Mouse (Mus musculus) midbrain, embryonic 12.5 days (tissue): Measurements from ENCODE around the gene Rtbdn. TPM values are rescaled to one million over a fixed set of nuclear protein-coding genes. Genes with fewer than 3 reads are reported as not detected.

Source experiments
- ATAC-seq: fragments of 200-750 bp; cut with Nextera tagmentation; 2 replicates; pipeline ENCODE4 v1.8.0; 2017; ENCODE audit warnings: low read depth, moderate TSS enrichment, moderate library complexity; ENCODE audit not compliant: low FRiP score
- H3K27ac ChIP-seq: fragments of 300-500 bp; sonication (generic); replicated peaks from 2 replicates; pipeline ENCODE4 v1.5.1; 2016; ENCODE audit warnings: mild to moderate bottlenecking
- H3K27me3 ChIP-seq: fragments of 300-500 bp; sonication (generic); 2 replicates; pipeline ENCODE4 v1.6.1; 2016; ENCODE audit warnings: mild to moderate bottlenecking
- H3K36me3 ChIP-seq: fragments of 300-500 bp; sonication (generic); 2 replicates; pipeline ENCODE4 v1.6.1; 2016
- H3K4me1 ChIP-seq: fragments of 300-500 bp; sonication (generic); 2 replicates; pipeline ENCODE4 v1.6.1; 2016
- H3K4me2 ChIP-seq: fragments of 300-500 bp; sonication (generic); replicated peaks from 2 replicates; pipeline ENCODE4 v1.6.1; 2016; ENCODE audit warnings: mild to moderate bottlenecking, moderate library complexity
- H3K4me3 ChIP-seq: fragments of 300-500 bp; sonication (generic); 2 replicates; pipeline ENCODE4 v1.5.1; 2016; ENCODE audit warnings: mild to moderate bottlenecking
- H3K9ac ChIP-seq: fragments of 300-500 bp; sonication (generic); replicated peaks from 2 replicates; pipeline ENCODE4 v1.6.1; 2016; ENCODE audit warnings: mild to moderate bottlenecking, moderate library complexity
- H3K9me3 ChIP-seq: fragments of 300-500 bp; sonication (generic); 2 replicates; pipeline ENCODE4 v1.6.1; 2016; ENCODE audit warnings: mild to moderate bottlenecking
- WGBS: fragments of 180-500 bp; shearing (Covaris S2); methylation state at CpG from one replicate; pipeline ENCODE4 v1.1.7; 2016; 5-methylcytosine and 5-hydroxymethylcytosine counted together
- polyA plus RNA-seq: library from polyadenylated mRNA; unstranded; fragments of >200 nt; fragmentation: Nextera tagmentation; extraction: Ambion mirVana; gene quantifications from 2 replicates; pipeline ENCODE4 v1.2.1, GENCODE M21; 2016

Gene Rtbdn
- polyA plus RNA-seq, 1 experiment from 2014 or later = 1.3 TPM

DNA sequence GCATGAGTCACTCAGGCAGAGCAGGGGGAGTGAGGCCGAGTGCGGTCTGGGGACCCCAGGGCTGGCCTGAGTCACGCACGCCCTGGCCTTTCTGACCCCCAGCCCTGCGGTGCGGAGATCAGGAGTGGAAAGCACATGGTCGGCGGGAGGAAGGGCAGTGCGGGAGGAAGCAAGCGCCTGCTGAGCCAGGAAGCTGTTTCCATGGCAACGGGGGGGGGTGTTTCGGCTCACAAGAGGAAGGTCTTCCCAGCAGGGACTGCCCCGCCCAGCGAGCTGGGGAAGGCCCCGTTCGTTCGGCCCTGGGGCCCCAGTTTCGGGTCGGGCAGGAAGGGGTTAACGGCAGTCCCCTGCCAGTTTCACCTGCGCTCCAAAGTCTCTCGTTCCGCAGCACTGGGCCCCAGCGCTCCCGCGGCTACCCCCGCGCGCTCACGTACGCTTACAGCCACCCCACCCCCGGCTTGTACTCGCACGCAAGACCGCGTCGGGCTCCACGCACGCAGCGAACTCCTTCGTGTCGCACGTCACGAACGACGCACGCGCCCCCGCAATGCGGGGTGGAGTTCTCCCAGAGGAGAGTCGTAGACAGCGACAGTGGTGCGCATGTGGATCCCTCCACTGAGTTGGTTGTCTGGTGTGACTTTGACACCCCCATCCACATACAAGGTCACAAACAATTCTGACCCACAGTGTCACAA lies 39.0 kb downstream of the Rtbdn start:
- 0% methylated on average over 52 of the region's 53 CpGs for WGBS
- Histone ChIP-seq H3K9ac (peak overlapping the region; percentile 51), H3K4me1 (peaks cover 37% of the 10 kb centered on the region), H3K36me3 (no peaks in the 10 kb centered on the region), H3K27ac (no peak overlapping the region; the same call in 1 of the 2 replicates), H3K9me3 (no peaks in the 10 kb centered on the region), H3K4me2 (peak overlapping the region; percentile 93), H3K4me3 (peak overlapping the region; percentile 51), H3K27me3 (peaks cover 83% of the 10 kb centered on the region)
- ATAC-seq = no peak

- Histone ChIP-seq H3K4me3 (peak overlapping the region; percentile 51), H3K4me2 (peak overlapping the region; percentile 93), H3K9ac (peak overlapping the region; percentile 51; the same call in 1 of the 2 replicates), H3K27ac (no peak overlapping the region), H3K27me3 (peaks cover 78% of the 10 kb centered on the region), H3K4me1 (peaks cover 37% of the 10 kb centered on the region), H3K36me3 (no peaks in the 10 kb centered on the region), H3K9me3 (no peaks in the 10 kb centered on the region)
- 48% methylated on average over 8 of the region's 8 CpGs for WGBS
- no peak for ATAC-seq
These were observed 39.7 kb downstream of the Rtbdn start for GRCm38 (mm10) chr8:84986379-84986945.

DNA sequence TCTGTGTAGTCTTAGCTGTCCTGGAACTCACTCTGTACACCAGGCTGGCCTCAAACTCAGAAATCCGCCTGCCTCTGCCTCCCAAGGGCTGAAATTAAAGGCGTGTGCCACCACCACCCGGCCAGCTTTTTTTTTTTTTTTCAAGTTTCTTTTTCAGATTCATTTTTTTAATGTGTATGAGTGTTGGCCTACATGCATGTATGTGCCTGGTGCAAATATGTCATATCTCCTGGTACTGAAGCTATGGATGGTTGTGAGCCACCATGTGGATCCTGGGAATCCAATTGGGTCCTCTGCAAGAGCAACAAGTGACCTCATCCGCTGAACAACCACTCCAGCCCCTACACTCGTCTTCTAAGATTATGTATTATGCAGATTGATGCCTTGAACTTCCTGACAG lies 40.6 kb downstream of the Rtbdn start:
- Histone ChIP-seq H3K4me1 (peaks cover 37% of the 10 kb centered on the region), H3K4me3 (no peak overlapping the region), H3K27me3 (peaks cover 69% of the 10 kb centered on the region), H3K9me3 (no peaks in the 10 kb centered on the region), H3K4me2 (no peak overlapping the region), H3K36me3 (no peaks in the 10 kb centered on the region), H3K27ac (no peak overlapping the region), H3K9ac (no peak overlapping the region)
- ATAC-seq = no peak
- WGBS = 88% methylated on average over 5 of the region's 5 CpGs

DNA sequence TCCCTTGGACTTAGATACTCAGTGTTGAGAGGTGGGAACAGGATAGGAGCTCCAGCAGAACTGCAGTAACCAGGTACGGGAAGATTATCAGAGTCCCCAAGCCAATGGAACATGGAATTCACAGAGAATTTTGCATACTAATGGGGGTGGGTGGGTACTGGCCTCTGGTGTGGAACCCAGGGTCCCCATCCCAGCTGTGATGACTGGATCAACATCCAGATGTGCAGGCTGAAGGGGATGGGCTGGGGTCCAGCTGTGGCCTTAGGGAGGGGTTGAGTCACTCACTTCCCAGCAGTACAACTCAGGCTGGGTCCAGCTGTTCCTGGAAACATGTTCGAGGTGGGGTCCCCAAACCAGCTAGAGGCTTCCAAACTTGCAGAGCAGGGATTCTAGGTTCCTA lies 41.1 kb downstream of the Rtbdn start:
- Histone ChIP-seq H3K9me3 (no peaks in the 10 kb centered on the region), H3K27ac (no peak overlapping the region), H3K9ac (no peak overlapping the region), H3K4me2 (no peak overlapping the region), H3K27me3 (peaks cover 63% of the 10 kb centered on the region), H3K4me1 (peaks cover 37% of the 10 kb centered on the region), H3K4me3 (no peak overlapping the region), H3K36me3 (no peaks in the 10 kb centered on the region)
- ATAC-seq = no peak
- 64% methylated on average over 2 of the region's 2 CpGs for WGBS

GRCm38 (mm10) chr8:84989311-84989731 lies 42.5 kb downstream of the Rtbdn start:
- Histone ChIP-seq H3K4me1 (peaks cover 37% of the 10 kb centered on the region), H3K27ac (no peak overlapping the region), H3K9me3 (no peaks in the 10 kb centered on the region), H3K9ac (no peak overlapping the region), H3K27me3 (peaks cover 62% of the 10 kb centered on the region), H3K4me2 (0 out of 2 replicates have a peak overlapping the region, but pooled peaks have one; percentile 92), H3K36me3 (no peaks in the 10 kb centered on the region), H3K4me3 (no peak overlapping the region)
- 12% methylated on average over 14 of the region's 15 CpGs for WGBS
- no peak for ATAC-seq

- H3K4me2 ChIP-seq = peak overlapping the region; percentile 92
- peaks cover 62% of the 10 kb centered on the region for H3K27me3 ChIP-seq
- H3K4me1 ChIP-seq = peaks cover 33% of the 10 kb centered on the region
- WGBS = under 1% methylated on average over 15 of the region's 15 CpGs
- peak overlapping the region; percentile 65 for H3K27ac ChIP-seq
- H3K4me3 ChIP-seq = peak overlapping the region; percentile 59
- no peaks in the 10 kb centered on the region for H3K36me3 ChIP-seq
- ATAC-seq = peak; percentile 31
- H3K9me3 ChIP-seq = no peaks in the 10 kb centered on the region
- H3K9ac ChIP-seq = peak overlapping the region; percentile 68
These were observed 43.0 kb downstream of the Rtbdn start for GRCm38 (mm10) chr8:84989810-84990209.

GRCm38 (mm10) chr8:84990349-84990748 lies 43.6 kb downstream of the Rtbdn start, which contains the start of gene Hook2:
Gene Hook2 (plus strand): TSS chr8:84990603.
- H3K4me3 ChIP-seq = peak within 1 kb of the TSS; percentile 59
- WGBS = under 1% methylated on average over 28 of the region's 28 CpGs
- no peaks in the 10 kb centered on the region for H3K36me3 ChIP-seq
- peaks cover 63% of the 10 kb centered on the region for H3K27me3 ChIP-seq
- no peaks in the 10 kb centered on the region for H3K9me3 ChIP-seq
- peak within 1 kb of the TSS; percentile 75 for H3K9ac ChIP-seq
- peaks cover 28% of the 10 kb centered on the region for H3K4me1 ChIP-seq
- ATAC-seq = peak; percentile 92
- H3K4me2 ChIP-seq = peak within 1 kb of the TSS; percentile 92
- H3K27ac ChIP-seq = peak within 1 kb of the TSS; percentile 65

DNA sequence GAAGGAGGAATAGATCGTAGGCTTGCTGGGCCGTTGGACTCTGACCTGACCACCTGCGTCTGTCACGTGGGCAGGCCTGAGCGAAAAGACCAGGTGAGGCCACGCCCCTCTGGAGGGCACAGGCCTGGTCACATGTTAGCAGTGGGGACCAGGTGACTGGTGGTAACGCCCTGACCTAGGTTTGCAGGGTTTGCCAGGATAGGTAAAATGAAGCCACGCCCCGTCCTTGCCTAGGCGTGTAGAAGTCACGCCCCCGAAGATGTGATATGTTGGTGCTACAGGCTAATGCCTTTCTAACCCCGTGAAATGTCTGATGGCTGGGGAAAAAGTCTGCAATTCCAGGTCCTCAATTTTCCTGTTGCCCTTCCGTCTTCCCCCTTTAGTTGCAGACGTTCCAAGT lies 44.0 kb downstream of the Rtbdn start:
- Histone ChIP-seq H3K9ac (peak overlapping the region; percentile 75), H3K4me2 (peak overlapping the region; percentile 92), H3K27ac (peak overlapping the region; percentile 65; the same call in 1 of the 2 replicates), H3K4me3 (peak overlapping the region; percentile 59), H3K36me3 (no peaks in the 10 kb centered on the region), H3K9me3 (no peaks in the 10 kb centered on the region), H3K27me3 (peaks cover 62% of the 10 kb centered on the region), H3K4me1 (peaks cover 28% of the 10 kb centered on the region)
- WGBS = 4% methylated on average over 15 of the region's 15 CpGs
- ATAC-seq = peak; percentile 35

DNA sequence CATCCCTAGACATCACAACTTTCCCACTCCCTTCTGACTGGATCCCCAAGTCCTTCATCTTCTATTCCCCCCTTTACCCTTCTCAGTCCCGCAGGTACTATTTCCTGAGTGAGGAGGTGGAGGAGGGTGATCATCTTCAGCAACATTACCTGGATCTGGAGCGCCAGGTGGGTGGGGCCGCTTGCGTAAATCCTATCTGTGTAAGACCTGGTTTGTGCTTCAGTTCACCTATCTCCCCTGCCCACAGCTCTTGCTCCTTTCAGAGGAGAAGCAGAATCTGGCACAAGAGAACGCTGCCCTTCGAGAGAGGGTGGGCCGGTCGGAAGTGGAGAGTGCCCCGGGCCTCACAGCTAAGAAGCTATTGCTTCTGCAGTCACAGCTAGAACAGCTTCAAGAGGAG lies 47.6 kb downstream of the Rtbdn start:
- 95% methylated on average over 9 of the region's 9 CpGs for WGBS
- no peak overlapping the region for H3K4me3 ChIP-seq
- no peak overlapping the region for H3K9ac ChIP-seq
- H3K9me3 ChIP-seq = no peaks in the 10 kb centered on the region
- no peak overlapping the region for H3K4me2 ChIP-seq
- peaks cover 31% of the 10 kb centered on the region for H3K27me3 ChIP-seq
- no peaks in the 10 kb centered on the region for H3K36me3 ChIP-seq
- no peak for ATAC-seq
- H3K27ac ChIP-seq = no peak overlapping the region
- H3K4me1 ChIP-seq = peaks cover 32% of the 10 kb centered on the region

DNA sequence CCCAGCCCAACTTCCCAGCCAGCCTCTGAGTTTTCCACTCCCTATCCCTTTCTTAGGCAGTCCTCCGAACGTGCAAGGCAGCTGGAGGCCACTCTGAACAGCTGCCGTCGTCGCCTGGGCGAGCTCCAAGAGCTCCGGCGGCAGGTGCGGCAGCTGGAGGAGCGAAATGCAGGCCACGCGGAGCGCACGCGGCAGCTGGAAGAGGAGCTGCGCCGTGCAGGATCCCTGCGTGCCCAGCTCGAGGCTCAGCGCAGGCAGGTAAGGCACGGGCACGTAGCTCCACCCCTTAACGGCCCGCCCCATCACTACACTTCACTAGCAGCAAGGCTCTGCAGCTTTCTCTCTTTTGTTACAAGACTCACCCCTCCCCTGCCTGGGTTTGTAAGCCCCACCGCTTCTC lies 48.9 kb downstream of the Rtbdn start:
- whole genome bisulfite sequencing = 22% methylated on average over 25 of the region's 25 CpGs
- Histone ChIP-seq H3K9me3 (no peaks in the 10 kb centered on the region), H3K36me3 (no peaks in the 10 kb centered on the region), H3K27me3 (peaks cover 30% of the 10 kb centered on the region), H3K27ac (no peak overlapping the region; the same call in 1 of the 2 replicates), H3K9ac (no peak overlapping the region), H3K4me1 (peaks cover 25% of the 10 kb centered on the region), H3K4me3 (no peak overlapping the region), H3K4me2 (0 out of 2 replicates have a peak overlapping the region, but pooled peaks have one; percentile 13)
- ATAC-seq = no peak

DNA sequence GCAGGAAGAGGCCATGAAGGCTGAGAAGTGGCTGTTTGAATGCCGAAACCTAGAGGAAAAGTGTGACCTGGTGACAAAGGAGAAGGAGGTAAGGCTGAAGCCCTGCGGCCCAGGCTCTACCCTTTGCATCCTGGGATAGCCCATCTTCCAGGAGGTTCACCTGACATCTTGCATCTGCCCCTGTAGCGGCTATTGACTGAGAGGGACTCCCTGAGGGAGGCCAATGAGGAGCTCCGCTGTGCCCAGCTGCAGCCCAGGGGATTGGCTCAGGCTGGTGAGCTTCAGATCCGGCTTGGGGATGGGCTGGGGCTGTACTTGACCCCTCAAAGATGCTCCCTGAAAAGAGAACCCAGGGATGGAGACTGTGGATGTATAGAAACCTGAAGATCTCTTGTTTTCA lies 50.2 kb downstream of the Rtbdn start:
- Histone ChIP-seq H3K9me3 (no peaks in the 10 kb centered on the region), H3K27ac (no peak overlapping the region), H3K9ac (no peak overlapping the region), H3K4me1 (peaks cover 19% of the 10 kb centered on the region), H3K4me3 (no peak overlapping the region), H3K27me3 (peaks cover 30% of the 10 kb centered on the region), H3K36me3 (no peaks in the 10 kb centered on the region), H3K4me2 (no peak overlapping the region)
- 78% methylated on average over 5 of the region's 5 CpGs for WGBS
- no peak for ATAC-seq

DNA sequence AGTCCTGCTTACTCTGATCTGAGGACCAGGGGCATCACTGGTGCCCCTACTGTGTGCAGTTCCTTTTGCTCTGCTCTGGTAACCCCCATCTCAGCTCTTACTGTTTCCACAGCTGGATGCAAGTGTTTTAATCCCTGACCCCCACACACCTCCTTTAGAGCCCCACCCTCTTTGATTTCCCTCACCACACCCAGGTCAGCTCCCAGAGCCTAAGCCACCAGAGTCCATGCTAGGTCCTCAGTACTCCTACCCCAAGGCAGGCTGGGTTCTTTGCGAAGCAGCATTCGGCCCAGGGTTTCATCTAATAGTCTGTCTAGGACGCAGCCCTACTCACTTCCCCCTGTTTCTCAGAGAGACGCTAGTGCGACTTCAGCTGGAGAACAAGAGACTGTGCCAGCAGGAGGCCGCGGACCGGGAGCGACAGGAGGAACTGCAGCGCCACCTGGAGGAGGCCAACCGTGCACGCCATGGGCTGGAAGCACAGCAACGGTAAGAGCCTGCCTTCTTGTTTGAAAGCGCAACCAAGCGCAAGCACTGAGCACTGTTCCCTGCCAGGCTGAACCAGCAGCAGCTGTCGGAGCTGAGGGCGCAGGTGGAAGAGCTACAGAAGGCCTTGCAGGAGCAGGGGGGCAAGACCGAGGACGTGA lies 51.0 kb downstream of the Rtbdn start:
- H3K4me2 ChIP-seq = peak overlapping the region; percentile 43
- H3K9ac ChIP-seq = 0 out of 2 replicates have a peak overlapping the region, but pooled peaks have one; percentile 15
- H3K4me3 ChIP-seq = peak overlapping the region; percentile 12
- 0 out of 2 replicates have a peak overlapping the region, but pooled peaks have one; percentile 35 for H3K27ac ChIP-seq
- peak; percentile 82 for ATAC-seq
- WGBS = 3% methylated on average over 19 of the region's 19 CpGs
- H3K27me3 ChIP-seq = peaks cover 30% of the 10 kb centered on the region
- no peaks in the 10 kb centered on the region for H3K9me3 ChIP-seq
- H3K4me1 ChIP-seq = peaks cover 19% of the 10 kb centered on the region
- 0 out of 2 replicates have a peak, but pooled peaks cover 4% of the 10 kb centered on the region for H3K36me3 ChIP-seq
